Mouse (Mus musculus) midbrain, embryonic 14.5 days (tissue): Measurements from ENCODE around the gene Vmn1r193. TPM values are rescaled to one million over a fixed set of nuclear protein-coding genes. Genes with fewer than 3 reads are reported as not detected.
A peak's percentile ranks its signal among the peaks of the same experiment; 100 is the strongest.
"Not testable (repeated sequence)": the region's sequence is repeated elsewhere in the genome, so short reads cannot be mapped to it uniquely, and the experiment has no call there.

ENCODE experiments used
- ATAC-seq: fragments of 200-750 bp; cut with Nextera tagmentation; 2 replicates; pipeline ENCODE4 v1.8.0; 2017; ENCODE audit warnings: moderate number of reproducible peaks, moderate library complexity; ENCODE audit not compliant: low FRiP score, low TSS enrichment
- DNase-seq: peaks from one replicate; pipeline ENCODE4 v3.0.0-alpha.2; 2015
- H3K27ac ChIP-seq: fragments of 300-500 bp; sonication (generic); replicated peaks from 2 replicates; pipeline ENCODE4 v1.5.1; 2014; ENCODE audit warnings: mild to moderate bottlenecking, low read depth, low read length, moderate library complexity
- H3K27me3 ChIP-seq: fragments of 300-500 bp; sonication (generic); 2 replicates; pipeline ENCODE4 v1.6.1; 2014; ENCODE audit warnings: low read length, control low read depth, mixed read lengths; ENCODE audit not compliant: control insufficient read depth, insufficient read depth
- H3K36me3 ChIP-seq: fragments of 300-500 bp; sonication (generic); 2 replicates; pipeline ENCODE4 v1.6.1; 2014; ENCODE audit warnings: low read length, control low read depth; ENCODE audit not compliant: control insufficient read depth, insufficient read depth
- H3K4me1 ChIP-seq: fragments of 300-500 bp; sonication (generic); 2 replicates; pipeline ENCODE4 v1.6.1; 2014; ENCODE audit warnings: mild to moderate bottlenecking, antibody characterized with exemption, low read length, control low read depth; ENCODE audit not compliant: control insufficient read depth, insufficient read depth
- H3K4me2 ChIP-seq: fragments of 300-500 bp; sonication (generic); 2 replicates; pipeline ENCODE4 v1.6.1; 2014; ENCODE audit warnings: mild to moderate bottlenecking, low read length, moderate library complexity
- H3K4me3 ChIP-seq: fragments of 300-500 bp; sonication (generic); replicated peaks from 2 replicates; pipeline ENCODE4 v1.5.1; 2014; ENCODE audit warnings: low read depth, low read length
- H3K9ac ChIP-seq: fragments of 300-500 bp; sonication (generic); replicated peaks from 2 replicates; pipeline ENCODE4 v1.6.1; 2014; ENCODE audit warnings: mild to moderate bottlenecking, low read length, moderate library complexity
- H3K9me3 ChIP-seq: fragments of 300-500 bp; sonication (generic); 2 replicates; pipeline ENCODE4 v1.6.1; 2016; ENCODE audit warnings: low read length, control low read depth, mixed read lengths; ENCODE audit not compliant: control insufficient read depth
- WGBS: fragments of 180-500 bp; shearing (Covaris S2); extraction: QIAGEN DNeasy Blood & Tissue Kit; methylation state at CpG from one replicate; pipeline ENCODE4 v1.1.7; 2014; 5-methylcytosine and 5-hydroxymethylcytosine counted together
- polyA plus RNA-seq: library from polyadenylated mRNA; unstranded; fragments of >200 nt; fragmentation: Nextera tagmentation; extraction: Ambion mirVana; gene quantifications from 2 replicates; pipeline ENCODE4 v1.2.1, GENCODE M21; 2014

Gene Vmn1r193
- not detected in 2 replicates for polyA plus RNA-seq

- H3K36me3 ChIP-seq, DNase-seq, ATAC-seq, H3K27me3 ChIP-seq, H3K4me3 ChIP-seq, H3K9me3 ChIP-seq, H3K27ac ChIP-seq, H3K4me2 ChIP-seq, H3K9ac ChIP-seq, H3K4me1 ChIP-seq: not testable (repeated sequence)
- WGBS, result 81% methylated on average over 1 of the region's 1 CpGs
Measured at GRCm38 (mm10) chr13:22223060-22223459, at the start of gene Vmn1r193. TSS of gene Vmn1r193 (minus strand) at chr13:22223160.

- H3K27ac ChIP-seq, result no peak overlapping the region
- DNase-seq (peak; percentile 48), ATAC-seq (peak; percentile 71; the same call in 1 of the 2 replicates)
- no peaks in the 10 kb centered on the region for H3K9me3 ChIP-seq
- 34% methylated on average over 2 of the region's 2 CpGs for WGBS
- no peak overlapping the region for H3K4me3 ChIP-seq
- H3K36me3 ChIP-seq, result no peaks in the 10 kb centered on the region
- H3K4me1 ChIP-seq, result no peaks in the 10 kb centered on the region
- no peak overlapping the region for H3K9ac ChIP-seq
- no peak overlapping the region for H3K4me2 ChIP-seq
- no peaks in the 10 kb centered on the region for H3K27me3 ChIP-seq
Measured at GRCm38 (mm10) chr13:22271721-22272120, 48.8 kb upstream of the Vmn1r193 start.

- not testable (repeated sequence) for H3K9ac ChIP-seq, H3K27me3 ChIP-seq, ATAC-seq, H3K4me1 ChIP-seq, H3K9me3 ChIP-seq, H3K4me2 ChIP-seq, DNase-seq, H3K4me3 ChIP-seq, H3K27ac ChIP-seq, H3K36me3 ChIP-seq
- WGBS, result 92% methylated on average over 1 of the region's 1 CpGs
Measured at GRCm38 (mm10) chr13:22270222-22270621, 47.3 kb upstream of the Vmn1r193 start, which contains the start of gene Vmn1r195. TSS of gene Vmn1r195 (plus strand) at chr13:22270522.

GRCm38 (mm10) chr13:22243915-22244314 lies 21.0 kb upstream of the Vmn1r193 start, which contains the start of gene Vmn1r194:
TSS of gene Vmn1r194 (plus strand) at chr13:22244215.
- Histone ChIP-seq H3K4me1 (no peaks in the 10 kb centered on the region), H3K36me3 (no peaks in the 10 kb centered on the region), H3K9ac (no peak within 1 kb of the TSS), H3K4me3 (no peak within 1 kb of the TSS), H3K4me2 (no peak within 1 kb of the TSS), H3K9me3 (no peaks in the 10 kb centered on the region), H3K27me3 (no peaks in the 10 kb centered on the region), H3K27ac (no peak within 1 kb of the TSS)
- DNase-seq (no peak), ATAC-seq (no peak)
- WGBS, result 58% methylated on average over 1 of the region's 1 CpGs

GRCm38 (mm10) chr13:22192756-22193155 lies 30.2 kb downstream of the Vmn1r193 start:
- H3K27me3 ChIP-seq, H3K4me2 ChIP-seq, H3K36me3 ChIP-seq, H3K4me3 ChIP-seq, DNase-seq, H3K9ac ChIP-seq, H3K9me3 ChIP-seq, H3K27ac ChIP-seq, ATAC-seq, H3K4me1 ChIP-seq: not testable (repeated sequence)
- WGBS, result 59% methylated on average over 3 of the region's 3 CpGs

- no peaks in the 10 kb centered on the region for H3K27me3 ChIP-seq
- H3K9ac ChIP-seq, result no peak within 1 kb of the TSS
- no peak within 1 kb of the TSS for H3K4me3 ChIP-seq
- H3K27ac ChIP-seq, result no peak within 1 kb of the TSS
- H3K9me3 ChIP-seq, result no peaks in the 10 kb centered on the region
- DNase-seq (no peak), ATAC-seq (no peak)
- no peaks in the 10 kb centered on the region for H3K4me1 ChIP-seq
- no peak within 1 kb of the TSS for H3K4me2 ChIP-seq
- no peaks in the 10 kb centered on the region for H3K36me3 ChIP-seq
Measured at GRCm38 (mm10) chr13:22191041-22191440, 31.9 kb downstream of the Vmn1r193 start, which contains the start of gene Vmn1r192. TSS of gene Vmn1r192 (minus strand) at chr13:22191141.

GRCm38 (mm10) chr13:22190385-22190784 lies 32.6 kb downstream of the Vmn1r193 start:
- 85% methylated on average over 2 of the region's 2 CpGs for WGBS

GRCm38 (mm10) chr13:22189313-22189712 lies 33.6 kb downstream of the Vmn1r193 start:
- no peak overlapping the region for H3K4me2 ChIP-seq
- no peaks in the 10 kb centered on the region for H3K36me3 ChIP-seq
- H3K9ac ChIP-seq, result no peak overlapping the region
- no peak for ATAC-seq
- H3K9me3 ChIP-seq, result no peaks in the 10 kb centered on the region
- no peak for DNase-seq
- H3K27ac ChIP-seq, result no peak overlapping the region
- H3K27me3 ChIP-seq, result no peaks in the 10 kb centered on the region
- 88% methylated on average over 2 of the region's 2 CpGs for WGBS
- no peak overlapping the region for H3K4me3 ChIP-seq
- no peaks in the 10 kb centered on the region for H3K4me1 ChIP-seq

More at GRCm38 (mm10) chr13:22190385-22190784, 32.6 kb downstream of the Vmn1r193 start:
- Histone ChIP-seq H3K27ac (no peak overlapping the region), H3K9me3 (no peaks in the 10 kb centered on the region), H3K4me1 (no peaks in the 10 kb centered on the region), H3K27me3 (no peaks in the 10 kb centered on the region), H3K4me3 (no peak overlapping the region), H3K36me3 (no peaks in the 10 kb centered on the region), H3K9ac (no peak overlapping the region), H3K4me2 (no peak overlapping the region)
- ATAC-seq (no peak), DNase-seq (no peak)

GRCm38 (mm10) chr13:22183869-22184268 lies 39.1 kb downstream of the Vmn1r193 start, which contains the start of gene Vmn1r191:
TSS of gene Vmn1r191 (minus strand) at chr13:22183969.
- Histone ChIP-seq H3K9ac (no peak within 1 kb of the TSS), H3K27me3 (no peaks in the 10 kb centered on the region), H3K9me3 (no peaks in the 10 kb centered on the region), H3K27ac (no peak within 1 kb of the TSS), H3K4me1 (no peaks in the 10 kb centered on the region), H3K4me2 (no peak within 1 kb of the TSS), H3K4me3 (no peak within 1 kb of the TSS), H3K36me3 (no peaks in the 10 kb centered on the region)
- DNase-seq (no peak), ATAC-seq (no peak)
- 75% methylated on average over 1 of the region's 1 CpGs for WGBS
